Mouse (Mus musculus) left cerebral cortex, postnatal 36 days (tissue): ENCODE data around the gene Sox5. TPM values are rescaled to one million over a fixed set of nuclear protein-coding genes. Genes with fewer than 3 reads are reported as not detected.
"Not testable (repeated sequence)": the region's sequence is repeated elsewhere in the genome, so short reads cannot be mapped to it uniquely, and the experiment has no call there.

Experiments used
- DNase-seq, 2 experiments: peaks; one replicate each; pipeline ENCODE4 v3.0.0; 2021 to 2022; ENCODE audit warnings: low spot score in 2 of 2, mixed read lengths in 1 of 2
- intact Hi-C: fragments of 180-260 bp; cut with DNase I; formaldehyde crosslinking; loops from one replicate; pipeline ENCODE4 v1.15.1; 2025
- total RNA-seq, 2 experiments: library from RNA; stranded (reverse); gene quantifications; 2 replicates each; pipeline ENCODE4 v1.2.3; 2021

Sox5 gene
- total RNA-seq, 2 experiments from 2014 or later = 52.1 to 57.9 TPM

- no peak for DNase-seq
- intact Hi-C loops = no loop called here
Observed at GRCm38 (mm10) chr6:144271326-144271725, 510.5 kb downstream of the Sox5 start.

DNA sequence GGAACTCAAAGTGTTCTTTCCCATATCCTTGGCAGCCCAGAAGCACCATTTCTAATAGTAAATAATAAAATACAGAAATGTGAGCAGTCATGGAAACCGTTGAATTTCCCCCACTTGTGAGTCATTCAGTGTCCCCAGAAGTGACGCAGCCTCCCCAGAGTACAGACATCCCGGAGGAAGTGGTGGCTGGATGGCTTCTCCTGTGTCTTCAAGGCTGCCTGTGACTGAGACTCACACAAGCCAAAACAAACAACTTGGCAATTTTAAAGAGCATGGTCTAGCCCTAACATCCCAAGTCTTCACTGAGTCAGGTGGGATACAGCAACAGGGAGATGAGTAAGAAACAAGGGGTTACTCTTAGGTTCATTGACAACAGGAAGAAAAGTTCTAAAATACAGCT is 511.5 kb downstream of the Sox5 start:
- no peak for DNase-seq
- intact Hi-C loops = no loop called here

DNA sequence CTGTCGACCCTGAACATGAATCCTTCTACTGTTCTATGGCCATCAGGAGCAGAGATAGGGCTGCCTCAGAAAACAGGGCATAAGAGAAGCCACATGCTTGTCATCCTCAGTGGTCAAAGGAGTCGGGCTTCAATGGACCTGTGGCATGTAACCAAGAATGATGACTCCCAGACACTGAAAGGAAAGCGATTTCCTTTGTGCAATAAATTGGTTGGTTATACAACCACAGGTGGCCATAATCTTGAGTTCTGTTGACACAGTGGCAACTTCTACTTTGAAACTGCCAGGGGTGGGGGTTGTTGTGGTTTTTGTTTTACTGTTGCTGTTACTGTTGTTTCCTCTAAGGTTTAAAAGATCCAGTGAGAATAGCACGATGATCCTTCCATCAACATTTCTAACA is 512.1 kb downstream of the Sox5 start:
- no peak for DNase-seq
- intact Hi-C loops = no loop called here

GRCm38 (mm10) chr6:144265752-144266151 is 516.0 kb downstream of the Sox5 start:
- intact Hi-C loops = no loop called here
- no peak for DNase-seq

DNA sequence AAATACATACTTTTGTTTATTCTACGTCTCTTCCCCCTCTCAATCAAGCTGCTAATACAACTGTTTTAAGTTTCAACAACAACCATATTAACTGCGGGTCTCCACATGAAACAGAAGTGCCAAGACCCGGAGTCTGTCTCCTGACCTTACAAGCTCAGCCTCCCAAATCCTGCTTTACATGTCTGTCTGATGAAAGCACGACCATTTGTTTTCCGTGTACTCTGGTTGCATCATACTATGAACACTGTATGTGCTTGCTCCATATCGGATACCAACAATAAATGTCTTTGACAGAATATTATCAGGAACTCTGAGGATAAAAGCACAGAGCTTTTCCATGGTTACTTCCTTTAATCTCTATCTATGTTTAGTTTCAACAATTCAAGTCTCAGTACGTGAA is 516.8 kb downstream of the Sox5 start:
- intact Hi-C loops = no loop called here
- DNase-seq = no peak

DNA sequence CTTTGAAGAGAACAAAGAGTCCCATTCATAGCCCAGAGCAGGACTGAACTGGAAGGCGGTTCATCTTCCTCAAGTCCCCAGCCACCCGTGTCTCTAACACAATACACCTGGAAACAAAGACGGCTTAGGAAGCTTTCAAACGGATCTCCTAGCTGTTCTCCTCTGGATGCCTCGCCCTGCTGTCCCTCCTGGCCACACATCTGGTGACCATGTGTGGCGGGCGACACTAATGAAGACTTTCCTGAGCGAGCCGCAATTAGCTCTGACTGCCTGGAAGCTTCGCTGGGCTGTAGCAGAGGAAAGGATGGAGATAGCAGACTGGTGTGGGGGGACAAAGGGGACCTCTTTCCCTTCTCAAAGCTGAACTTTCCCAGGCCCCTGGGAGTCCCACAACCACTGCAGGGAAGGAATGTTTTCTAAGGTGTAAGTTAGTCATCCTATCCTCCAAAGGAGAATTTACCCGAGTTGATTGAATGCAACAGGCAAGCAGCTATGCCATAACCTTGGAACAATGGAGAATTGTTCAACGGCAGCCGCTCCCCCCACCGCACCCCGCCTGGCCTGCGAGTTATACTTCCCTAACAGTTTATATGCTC is 517.4 kb downstream of the Sox5 start:
- intact Hi-C loops = no loop called here

DNA sequence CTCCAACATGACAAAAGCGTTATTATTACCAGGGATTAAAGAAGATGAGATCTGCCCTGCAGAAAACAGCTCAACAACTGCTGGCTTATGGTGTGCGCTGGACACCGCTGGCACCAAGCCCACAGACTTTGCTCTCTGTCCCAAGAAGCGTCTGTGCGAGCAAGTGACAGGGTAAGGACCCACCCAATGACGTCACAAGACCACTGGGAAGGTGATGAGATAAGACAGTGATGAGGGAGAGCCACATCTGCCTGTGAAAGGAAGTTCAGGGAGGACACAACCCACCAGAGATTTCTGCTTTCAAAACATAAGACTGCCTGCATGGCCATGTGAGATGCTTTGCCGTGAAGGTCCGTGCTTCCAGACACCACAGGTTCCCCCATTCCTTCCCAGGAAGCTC is 525.3 kb downstream of the Sox5 start:
- intact Hi-C loops = no loop called here
- DNase-seq = no peak

More for the DNA sequence above, 517.4 kb downstream of the Sox5 start:
- no peak for DNase-seq

DNA sequence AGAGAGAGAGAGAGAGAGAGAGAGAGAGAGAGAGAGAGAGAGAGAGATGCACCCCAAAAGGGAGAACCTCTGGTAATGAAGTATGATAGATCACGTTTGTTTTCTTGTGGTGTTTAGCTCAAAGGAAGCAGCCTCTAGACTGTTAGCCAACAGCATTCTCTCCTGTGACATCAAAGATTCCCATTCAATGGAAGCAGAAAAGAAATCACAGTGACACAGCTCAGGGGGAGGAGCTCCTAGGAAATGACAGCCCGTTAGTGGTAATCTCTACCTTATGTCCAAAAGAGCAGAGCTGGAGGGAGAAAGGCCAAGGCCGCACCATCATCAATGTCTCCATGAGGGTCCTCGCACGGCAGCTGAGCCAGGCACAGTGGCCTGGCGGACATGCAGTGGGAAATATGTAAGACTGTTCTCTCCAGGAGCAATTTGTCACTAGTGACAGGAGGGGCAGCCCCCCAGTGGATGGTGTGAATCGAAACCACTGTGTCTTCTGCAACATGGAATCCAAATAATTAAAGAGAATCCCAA is 529.5 kb downstream of the Sox5 start:
- intact Hi-C loops = no loop called here
- no peak for DNase-seq

DNA sequence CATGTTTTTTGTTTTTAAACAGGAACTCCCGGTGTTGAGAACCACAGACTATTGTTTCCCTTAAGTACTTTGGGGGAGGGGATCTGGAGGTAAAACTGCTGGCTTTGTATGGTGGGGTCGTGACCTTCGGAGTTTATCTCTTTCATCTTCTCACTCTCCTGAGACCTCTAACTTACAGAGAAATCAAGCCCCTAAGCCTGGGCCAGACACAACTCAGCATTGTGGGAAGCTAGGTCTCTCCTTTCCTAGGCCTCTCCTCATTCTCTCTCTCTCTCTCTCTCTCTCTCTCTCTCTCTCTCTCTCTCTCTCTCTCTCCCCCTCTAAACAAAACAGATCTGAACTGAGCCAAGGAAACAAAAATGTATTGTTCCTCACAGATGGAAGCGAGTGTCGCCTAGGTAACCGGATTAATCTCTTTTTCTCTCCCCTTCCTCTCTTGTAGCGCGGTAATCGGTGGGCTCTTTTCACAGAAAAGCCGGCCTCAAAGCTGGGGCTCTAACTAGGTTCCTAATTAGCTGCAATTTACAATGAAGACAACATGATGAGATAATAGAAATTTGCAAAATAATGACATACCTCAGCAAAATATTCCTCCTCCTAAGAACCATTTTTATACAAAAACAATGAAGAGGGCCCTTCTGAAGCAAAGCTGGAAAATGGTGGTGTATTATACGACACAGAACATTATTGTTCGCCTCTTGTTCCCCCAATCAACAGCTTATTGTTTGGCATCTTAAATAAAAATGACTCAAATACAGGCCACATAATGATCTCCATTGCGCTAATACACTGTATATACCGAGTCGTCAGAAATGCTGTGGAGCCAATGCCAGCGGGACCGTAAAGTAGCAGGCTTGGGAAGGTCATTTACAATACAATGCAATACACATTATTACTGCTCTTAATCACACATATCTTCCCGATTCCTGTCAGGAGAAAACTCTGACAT is 530.3 kb downstream of the Sox5 start:
- no peak for DNase-seq
- intact Hi-C loops = no loop called here

GRCm38 (mm10) chr6:144250625-144251181 is 531.1 kb downstream of the Sox5 start:
- intact Hi-C loops = no loop called here
- DNase-seq = no peak

DNA sequence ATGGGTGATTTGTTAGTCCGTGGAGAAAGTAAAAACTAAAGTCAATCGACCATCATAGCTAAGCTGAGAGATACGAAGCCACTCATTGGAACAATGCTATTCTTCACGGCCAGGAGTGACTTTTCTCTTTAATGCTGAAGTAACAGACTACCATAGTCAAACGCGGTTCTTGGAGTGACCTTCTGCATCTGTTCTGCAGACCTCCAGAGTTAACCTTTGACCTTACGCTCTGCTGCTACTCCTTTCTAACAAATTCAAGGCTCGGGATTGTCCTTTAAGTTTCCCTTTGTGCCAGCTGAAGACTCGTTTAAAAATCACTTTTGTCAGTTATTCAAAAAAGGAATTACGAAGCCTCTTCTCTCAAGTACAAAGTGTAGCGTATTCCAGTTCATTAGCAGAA is 545.2 kb downstream of the Sox5 start:
- intact Hi-C loops = no loop called here
- no peak for DNase-seq

DNA sequence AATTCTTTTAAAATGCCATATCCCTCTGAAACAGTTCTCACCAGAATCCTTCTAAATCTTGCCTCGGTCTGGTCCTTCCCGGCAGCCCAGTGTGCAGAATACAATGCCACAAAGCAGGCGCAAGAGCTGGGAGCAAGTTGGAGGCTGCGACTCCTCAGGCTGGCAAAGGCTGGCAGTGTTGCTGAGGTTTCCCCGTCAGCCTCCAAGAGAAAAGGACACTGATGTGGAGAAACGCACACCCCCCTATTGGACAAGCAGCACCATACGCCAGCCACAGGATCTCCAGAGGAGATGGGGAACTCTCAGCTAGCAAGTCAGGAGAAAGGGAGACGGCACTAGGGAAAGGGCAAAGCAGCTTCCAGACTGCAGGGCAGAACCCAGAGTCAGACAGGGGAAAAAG is 577.8 kb downstream of the Sox5 start:
- DNase-seq = peak in 1 of 2 experiments; percentile 50
- intact Hi-C loops = no loop called here

DNA sequence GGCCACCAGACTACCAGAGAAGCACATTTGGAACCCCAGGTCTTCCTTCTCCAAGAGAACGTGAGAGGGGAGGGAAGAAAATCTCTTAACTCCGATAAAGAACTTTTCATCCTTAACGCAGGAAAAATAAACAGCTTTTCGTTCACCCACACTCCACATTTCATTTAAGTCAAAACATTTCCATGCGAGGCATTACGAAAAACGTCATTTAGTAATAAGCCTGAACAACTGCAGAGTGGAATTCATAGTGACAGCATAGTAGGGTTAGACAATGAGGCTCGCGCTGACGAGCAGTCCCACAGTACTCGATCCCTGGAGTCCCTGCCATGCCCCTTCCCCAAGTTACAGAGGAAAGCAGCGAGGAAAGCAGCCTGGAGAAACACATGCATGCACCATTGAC is 578.8 kb downstream of the Sox5 start:
- intact Hi-C loops = no loop called here
- DNase-seq = no peak

GRCm38 (mm10) chr6:144201402-144202040 is 580.3 kb downstream of the Sox5 start:
- intact Hi-C loops = no loop called here
- no peak for DNase-seq

DNA sequence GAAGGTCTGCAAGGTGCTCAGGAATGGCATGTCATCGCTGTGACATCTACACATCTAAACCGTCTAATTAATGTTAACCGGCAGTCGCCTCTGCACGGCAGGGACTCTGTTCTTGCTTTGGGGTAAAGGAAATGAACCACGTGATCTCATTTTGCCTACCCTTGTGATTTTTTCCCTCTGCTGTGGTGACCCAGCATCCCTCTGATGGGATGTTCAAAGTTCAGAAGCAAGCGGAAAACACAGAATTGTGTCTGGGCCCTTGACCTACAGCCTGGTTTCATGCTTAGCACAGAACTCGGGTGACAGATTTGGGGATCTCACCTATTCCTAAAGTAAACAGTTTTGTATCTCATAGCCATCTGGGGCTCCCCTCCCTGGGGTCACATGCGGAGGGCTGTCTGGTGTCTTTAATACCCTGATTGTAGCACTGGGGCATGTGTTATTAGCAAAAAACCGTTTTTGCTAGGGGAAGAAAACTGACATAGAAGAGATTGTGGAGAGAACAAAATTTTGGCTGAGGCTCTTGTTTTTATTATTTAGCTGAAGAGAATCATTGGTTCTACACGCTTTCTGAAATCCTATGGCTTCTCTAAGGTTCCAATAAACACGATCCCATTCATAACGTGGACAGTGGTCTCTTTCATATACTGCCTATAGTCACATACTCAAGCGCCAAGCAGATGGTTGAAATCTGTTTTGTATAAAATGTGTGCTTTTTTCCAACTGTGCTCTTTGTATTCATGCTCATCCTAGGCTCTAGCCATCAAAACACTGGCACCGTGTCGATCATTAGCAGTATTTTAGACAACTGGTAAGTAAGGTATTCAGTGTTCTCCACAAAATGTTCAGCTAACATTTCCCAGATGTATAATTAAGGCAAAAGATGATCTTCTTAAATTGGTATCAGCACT is 584.3 kb downstream of the Sox5 start:
- intact Hi-C loops = loop anchor here (10.0 kb wide), 1 partner anchor 353 kb away; no protein-coding TSS in a partner anchor
- no peak for DNase-seq

- intact Hi-C loops = loop anchor here (10.0 kb wide), 1 partner anchor 351 kb away; no protein-coding TSS in a partner anchor
- no peak for DNase-seq
Observed at GRCm38 (mm10) chr6:144195934-144196333, 585.8 kb downstream of the Sox5 start.

DNA sequence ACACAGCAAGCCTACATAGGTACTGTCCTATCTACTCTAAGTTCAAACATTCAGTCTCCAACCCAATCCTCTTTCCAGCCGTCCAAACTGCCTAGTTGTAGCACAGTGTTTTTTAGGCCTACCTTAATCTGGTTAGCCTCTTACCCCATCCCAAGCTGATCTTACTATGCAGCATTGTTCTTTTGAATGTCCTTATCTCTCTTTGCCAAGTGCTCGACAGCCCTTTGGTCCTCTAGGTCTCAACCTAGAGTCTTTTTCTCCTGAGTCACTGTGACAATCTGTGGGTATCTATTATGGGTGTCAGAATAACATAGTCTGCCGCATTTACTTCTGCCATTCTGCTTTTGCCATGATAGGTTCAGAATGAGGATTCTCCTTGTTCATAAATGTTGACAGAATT is 598.7 kb downstream of the Sox5 start:
- intact Hi-C loops = no loop called here
- DNase-seq = no peak

- intact Hi-C loops, DNase-seq: not testable (repeated sequence)
Observed at GRCm38 (mm10) chr6:144182429-144182828, 599.3 kb downstream of the Sox5 start.
